Mouse (Mus musculus): ENCODE measurements around the gene Lrrc1.

Lrrc1 gene

DNA sequence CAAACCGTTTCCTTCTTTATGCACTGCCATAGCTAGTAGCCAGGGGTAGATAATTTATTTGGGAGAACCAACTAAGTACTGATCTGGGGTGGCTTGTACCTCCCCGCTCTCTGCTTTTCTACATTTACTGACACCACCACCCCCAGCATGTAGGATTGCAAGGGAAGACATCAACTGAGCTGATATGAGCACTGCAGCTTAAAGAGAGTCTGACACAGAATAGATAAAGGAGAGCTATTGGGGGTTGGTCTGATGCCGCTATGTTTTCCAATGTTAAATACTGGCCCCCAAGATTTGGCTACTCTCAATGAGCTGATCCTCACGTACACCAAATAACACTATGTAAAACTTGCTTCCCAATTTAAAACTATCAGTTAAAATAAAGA is 124.5 kb downstream of the Lrrc1 start:
- no peak for DNase-seq

DNA sequence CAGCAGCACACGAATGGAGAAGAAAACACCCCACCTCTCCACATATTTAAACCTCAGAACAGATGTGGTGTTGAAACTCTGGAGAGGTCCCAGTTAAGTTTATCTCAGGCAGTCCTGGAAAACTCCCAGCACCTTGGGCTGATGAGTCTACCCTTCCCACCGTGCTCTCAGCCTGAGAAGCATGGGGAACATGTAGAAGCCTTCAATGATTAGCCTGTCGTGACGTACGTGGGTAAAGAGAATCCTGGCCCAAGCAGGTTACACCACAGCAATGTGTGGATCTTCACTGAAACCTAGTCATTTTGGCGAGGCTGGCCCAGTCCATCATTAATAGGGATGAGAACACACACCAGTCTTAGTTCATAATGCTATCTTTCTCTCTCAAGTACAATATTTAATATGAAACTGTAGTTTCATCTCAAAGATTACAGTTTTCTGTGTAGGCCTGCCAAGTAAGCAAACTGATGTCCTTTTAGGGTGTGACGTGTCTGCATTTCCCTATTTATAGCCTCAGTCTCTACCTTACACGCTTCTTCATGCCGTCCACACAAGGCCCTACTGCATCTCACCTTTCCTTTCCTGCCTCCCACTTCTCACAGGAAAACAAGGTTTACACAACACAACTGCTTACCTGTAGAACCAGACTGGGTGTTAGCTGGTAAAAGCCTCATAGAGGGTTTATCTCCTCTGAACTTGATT is 125.0 kb downstream of the Lrrc1 start:
- DNase-seq: no peak

DNA sequence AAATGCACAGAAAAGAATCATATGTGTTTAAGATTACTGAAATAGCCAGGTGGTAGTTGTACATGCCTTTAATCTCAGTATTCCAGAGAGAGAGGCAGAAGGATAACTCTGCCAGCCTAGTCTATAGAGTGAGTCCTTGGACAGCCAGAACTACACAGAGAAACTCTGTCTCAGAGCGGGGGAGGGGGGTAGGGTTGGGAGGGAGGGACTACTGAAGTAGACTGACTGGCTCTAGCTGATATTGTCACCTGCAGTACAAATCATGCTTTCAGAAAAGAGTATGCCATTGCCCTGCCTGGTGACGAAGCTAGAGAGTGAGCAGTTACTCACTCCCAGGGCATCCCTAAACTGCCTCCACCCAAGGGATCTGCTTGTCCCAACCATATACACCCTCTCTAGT is 125.9 kb downstream of the Lrrc1 start:
- no peak for DNase-seq

DNA sequence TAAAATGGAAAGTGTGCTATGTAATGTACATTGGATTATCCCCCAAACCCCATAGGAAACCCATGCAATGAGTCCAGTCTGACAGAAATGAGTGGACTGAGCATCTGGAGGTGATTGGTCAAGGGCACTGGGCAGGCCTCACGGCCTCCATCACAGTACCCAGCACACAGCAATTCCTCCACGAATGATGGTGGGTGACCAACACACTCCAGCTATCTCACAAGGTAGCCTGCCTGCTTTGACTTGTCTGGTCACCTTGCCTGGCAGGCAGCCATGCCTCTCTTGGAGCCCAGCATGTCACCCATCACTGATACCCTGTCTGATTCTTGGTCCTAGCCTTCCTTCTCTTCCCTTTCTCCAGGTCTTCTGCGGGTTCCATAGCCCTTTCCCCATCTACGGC is 128.2 kb downstream of the Lrrc1 start:
- DNase-seq: no peak

DNA sequence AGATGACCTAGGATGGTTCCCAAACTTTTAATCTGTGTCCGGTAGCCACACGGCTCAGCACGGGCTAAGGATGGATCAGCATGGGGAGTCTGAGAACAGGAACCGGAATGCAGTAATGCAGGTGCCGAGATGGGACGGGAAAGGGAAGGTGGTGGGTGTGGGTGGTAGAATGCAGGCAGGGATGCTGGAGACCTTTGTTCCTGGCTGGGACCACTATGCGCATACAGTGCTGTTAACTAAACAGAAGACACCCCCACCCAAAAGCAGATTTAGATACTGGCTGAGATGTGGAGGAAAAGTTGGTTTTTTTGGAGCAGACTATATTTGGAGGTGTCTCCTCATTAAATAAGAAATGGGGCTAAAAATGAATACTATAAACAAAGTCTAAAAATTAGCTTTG is 128.7 kb downstream of the Lrrc1 start:
- DNase-seq: no peak

DNA sequence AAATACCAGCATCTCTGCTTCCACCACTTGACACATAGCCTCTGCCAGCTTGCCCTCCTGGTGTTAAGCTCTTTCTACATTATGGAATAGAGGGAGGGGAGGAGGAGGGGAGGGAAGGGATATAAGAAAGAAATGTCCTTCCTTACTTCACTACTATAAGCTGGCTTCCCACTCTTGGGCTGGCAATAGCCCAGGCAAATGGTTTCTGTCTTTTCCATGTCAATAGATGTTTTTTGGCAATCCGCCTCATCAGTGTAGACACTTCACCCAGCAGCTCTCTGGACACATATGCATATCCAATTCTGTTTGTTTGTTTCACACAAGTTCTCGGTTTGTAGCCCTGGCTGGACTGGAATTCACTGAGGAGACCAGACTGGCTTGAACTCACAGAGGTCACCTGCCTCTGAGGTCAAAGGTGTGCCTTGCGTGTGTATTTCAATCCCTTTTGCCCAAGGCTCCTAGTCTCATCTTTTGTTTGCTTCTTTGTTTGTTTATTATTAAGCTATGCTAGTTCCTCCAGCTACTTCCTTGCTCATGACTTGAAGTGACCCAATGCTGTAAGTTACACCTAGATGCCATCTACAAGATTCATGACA is 132.7 kb downstream of the Lrrc1 start:
- DNase-seq: peak in 1 of 2 experiments; percentile 8

DNA sequence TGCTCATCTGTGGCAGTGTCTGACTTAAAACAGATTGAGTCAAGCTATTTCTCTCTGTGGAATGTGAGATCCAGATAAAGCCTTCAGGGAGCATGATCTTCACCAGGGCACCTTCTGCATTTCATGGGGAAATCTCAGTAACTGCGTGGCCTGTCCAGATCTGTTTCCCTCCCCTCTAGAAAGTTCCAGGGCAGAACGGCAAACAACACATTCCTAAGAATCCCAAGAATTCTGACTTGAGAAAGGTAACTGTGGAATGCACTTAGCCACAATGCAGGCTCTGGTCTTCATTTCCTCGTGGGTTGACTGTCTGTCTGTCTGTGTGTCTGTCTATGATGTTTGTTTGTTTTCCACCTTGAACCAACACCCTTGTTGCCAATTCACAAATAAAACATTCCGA is 133.7 kb downstream of the Lrrc1 start:
- no peak for DNase-seq

DNA sequence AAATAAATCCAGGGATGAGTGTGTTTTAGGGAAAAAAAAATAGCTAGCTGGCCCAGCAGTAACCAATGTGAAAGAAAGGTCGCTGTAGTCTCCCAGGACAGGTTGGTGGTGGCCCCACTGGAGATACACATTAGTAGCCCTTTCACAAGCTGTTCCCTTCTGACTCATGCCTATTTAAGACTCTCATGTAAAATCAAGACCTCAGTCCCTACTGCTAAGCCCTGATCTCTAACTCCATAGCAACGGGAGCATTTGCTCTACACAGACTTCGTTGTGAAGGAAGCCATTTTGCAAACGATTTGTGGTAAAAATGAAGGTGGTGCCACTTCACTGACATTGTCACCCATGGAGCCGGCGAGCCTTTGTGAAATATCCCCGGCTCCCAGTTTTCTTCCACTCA is 134.1 kb downstream of the Lrrc1 start:
- no peak for DNase-seq

DNA sequence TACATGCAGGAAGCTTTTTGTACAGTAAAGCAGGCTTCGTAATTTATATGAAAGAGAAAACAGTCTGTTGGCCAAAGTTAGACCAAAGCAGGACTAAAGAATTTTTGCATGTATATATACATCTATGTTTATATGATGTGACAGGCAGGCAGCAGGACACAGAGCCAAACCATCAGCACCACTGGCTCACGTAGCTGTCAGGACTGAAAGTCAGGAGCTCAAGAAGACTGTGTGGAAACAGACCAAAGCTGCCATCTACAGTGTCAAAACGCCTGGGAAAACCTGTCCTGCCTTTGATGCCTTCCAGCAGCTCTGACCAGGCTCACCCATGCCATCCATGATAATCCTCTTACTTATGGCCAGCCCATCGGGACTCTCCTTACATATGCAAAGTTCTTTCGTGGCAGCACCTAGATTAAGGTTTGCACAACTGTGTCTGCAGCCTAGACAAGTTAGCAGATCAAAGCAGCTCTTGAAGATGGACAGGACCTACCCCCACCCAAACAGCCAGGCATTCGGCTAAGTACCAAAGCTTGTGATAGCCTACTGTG is 136.5 kb downstream of the Lrrc1 start:
- DNase-seq: no peak

DNA sequence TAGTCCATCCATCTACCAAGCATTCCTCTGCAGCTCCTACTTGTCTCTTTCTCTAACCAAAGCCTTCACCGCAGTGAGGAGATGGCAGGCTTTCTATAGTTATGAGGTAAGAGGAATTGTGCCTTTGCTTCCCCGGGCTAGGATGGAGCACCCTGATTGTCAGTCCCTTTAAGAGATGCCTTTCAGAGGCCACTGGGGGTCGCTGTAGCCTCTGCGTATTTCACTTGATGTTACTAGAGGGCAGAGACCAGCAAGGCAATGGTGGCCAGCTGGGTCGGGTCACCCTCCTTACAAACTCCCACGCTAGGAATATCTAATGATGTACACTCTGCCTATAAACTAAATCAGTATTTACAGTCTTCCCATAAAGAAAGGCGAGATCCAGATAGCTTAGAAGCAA is 137.8 kb downstream of the Lrrc1 start:
- DNase-seq: peak; percentile 49 to 88

DNA sequence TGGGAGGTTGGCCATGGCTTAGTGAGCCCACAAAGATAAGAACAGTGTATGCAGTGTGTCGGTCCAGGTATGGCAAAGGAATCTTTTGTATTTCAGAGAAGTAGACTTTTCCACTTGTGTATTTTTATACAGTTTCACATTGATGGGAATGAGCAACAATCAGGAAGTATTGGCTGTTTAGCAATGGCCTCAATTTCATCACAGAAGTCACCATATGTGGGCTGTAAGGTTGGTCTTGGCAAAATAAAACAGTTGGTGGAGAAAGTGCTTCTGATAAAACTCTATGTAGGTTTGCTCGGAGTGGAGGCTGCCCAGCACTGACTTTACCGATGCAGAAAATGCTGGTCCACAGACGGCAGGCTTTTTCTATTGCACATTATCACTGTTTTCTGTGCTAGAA is 140.2 kb downstream of the Lrrc1 start:
- no peak for DNase-seq

DNA sequence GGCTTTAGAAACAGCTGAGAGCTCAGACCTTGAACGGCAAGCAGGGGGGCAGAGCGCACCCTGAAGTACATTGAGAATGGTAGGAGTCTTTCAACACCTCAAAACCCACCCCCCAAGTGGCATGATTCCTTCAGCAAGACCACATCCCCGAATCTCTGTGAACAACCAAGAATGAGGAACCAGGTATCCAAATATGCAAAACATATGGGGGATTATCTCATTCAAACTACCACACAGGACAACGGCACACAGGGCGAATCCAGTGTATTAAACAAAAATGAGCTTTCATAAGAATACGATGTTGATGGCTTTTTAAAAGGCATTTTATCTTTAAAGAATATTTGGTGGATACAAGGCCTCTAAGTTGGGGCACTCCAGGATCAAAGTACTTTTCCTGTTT is 140.7 kb downstream of the Lrrc1 start:
- no peak for DNase-seq

DNA sequence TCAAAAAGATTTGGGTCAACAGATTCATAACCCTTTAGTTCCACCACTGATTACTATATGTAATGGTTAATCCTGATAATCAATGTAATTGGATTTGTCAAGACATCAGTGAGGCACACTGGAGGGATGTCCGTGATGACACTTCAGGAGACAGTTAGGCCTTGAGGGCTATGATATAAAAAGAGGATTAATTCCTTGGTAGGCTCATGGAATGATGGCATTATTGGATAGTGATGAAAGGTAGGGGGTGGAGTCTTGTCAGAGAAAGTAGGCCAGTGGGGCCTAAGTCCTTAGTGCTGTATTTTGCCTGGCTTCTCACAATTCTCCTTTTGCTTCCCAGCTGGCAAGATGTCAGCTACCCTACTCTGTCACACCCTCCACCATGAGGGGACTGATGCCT is 141.7 kb downstream of the Lrrc1 start:
- no peak for DNase-seq

DNA sequence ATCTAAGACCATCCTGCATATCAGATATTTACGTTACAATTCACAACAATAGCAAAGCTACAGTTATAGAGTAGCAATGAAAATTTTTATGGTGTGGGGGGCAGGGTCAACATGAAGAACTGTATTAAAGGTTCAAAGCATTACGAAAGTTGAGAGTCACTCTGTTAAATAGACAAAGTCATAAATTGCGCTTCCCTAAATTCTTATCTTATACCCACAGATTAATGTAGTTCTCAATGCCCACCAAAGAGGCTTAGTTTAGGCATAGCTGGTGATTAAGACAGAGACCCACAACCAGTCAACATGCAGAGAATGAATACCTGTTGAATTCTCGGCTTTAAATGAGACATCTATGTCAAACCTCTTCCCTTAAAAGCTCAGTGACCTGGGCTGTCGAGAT is 144.9 kb downstream of the Lrrc1 start:
- DNase-seq: no peak

DNA sequence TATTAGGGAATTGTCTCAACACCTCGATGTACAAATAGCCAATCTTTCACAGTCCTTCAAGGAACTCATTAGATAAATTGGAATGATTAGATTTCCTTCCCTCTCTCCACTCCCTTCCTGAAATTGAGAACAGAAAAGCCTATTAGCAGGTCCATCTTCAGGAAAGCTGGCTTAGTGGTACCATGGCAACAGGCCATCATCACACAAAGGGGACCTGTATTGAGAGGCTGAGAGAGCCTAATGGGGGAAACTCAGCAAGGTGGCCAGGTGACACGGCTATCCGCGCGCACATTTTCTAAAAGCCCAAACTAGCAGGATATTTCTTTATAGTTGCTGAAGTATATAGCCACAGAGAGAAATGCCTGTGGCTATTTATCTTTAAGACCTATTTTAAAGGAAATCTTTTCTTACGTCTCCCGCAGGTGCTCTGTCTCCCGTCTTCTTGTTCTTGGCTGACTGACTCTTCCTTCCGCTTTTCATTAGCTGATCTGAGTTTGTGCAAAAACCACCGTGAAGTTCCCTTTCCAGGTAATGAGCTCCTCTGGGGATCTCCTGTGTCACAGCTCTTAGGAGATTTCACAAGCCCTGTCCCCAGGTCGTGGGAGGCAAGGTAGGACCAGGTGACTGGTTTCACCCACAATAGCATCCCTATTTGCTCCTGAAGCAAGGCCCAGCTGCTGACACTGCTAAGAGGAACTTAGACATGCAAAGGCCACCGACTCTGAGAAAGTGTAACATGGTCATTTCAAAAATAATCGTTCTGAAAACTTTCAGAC is 145.6 kb downstream of the Lrrc1 start:
- DNase-seq: no peak

DNA sequence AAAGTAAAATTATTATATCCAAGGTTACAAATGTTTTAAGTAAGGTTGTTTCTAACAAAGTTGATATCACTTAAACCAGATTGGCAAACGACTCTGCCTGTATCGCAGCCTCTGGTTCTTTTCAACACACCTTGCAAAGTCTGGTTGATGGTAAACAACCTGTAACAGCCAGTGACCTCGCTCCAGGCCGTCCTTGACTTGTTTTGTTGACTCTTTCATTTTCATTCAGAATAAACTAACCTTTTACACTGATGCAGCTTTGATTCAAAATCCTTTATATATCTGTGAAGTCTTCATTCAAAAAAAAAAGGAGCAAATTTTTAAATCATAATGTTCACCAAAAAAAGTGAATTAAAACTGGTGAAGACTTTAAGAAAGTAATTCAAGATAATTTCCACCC is 147.6 kb downstream of the Lrrc1 start:
- peak; percentile 21 to 28 for DNase-seq

DNA sequence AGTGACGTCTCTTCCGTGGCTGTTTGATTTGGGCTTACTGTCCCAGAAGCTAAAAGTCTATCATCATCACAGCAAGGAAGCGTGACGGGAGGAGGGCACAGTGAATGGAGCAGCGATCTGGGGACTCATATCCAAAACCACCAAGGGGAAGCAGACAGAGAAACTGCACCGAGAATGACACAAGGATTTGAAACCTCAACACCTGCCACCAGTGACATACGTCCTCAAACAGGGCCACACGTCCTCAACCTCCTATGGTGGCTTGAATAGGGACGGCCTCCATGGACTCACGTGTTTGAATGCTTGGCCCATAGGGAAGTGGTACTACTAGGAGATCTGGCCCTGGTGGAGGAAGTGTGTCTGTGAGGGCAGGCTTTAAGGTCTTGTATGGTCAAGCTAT is 153.4 kb downstream of the Lrrc1 start:
- no peak for DNase-seq

DNA sequence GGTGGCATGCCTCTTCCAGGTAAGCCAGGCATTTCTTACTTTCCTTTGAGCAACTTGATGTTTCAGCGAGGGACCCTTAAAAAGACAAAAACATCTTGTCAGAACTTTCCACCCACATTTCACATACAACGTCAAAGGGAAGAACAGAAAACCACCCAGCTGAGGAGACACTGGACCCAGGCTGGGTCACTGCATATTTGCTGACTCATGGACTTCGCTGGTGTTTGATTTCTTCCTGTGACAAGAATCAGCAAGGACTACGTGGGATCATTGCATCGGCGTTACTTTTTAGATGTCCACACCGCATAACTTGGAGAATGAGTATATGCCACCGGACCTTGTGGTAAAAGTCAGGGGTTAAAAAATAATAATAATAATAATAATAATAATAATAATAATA is 155.7 kb downstream of the Lrrc1 start:
- no peak for DNase-seq

DNA sequence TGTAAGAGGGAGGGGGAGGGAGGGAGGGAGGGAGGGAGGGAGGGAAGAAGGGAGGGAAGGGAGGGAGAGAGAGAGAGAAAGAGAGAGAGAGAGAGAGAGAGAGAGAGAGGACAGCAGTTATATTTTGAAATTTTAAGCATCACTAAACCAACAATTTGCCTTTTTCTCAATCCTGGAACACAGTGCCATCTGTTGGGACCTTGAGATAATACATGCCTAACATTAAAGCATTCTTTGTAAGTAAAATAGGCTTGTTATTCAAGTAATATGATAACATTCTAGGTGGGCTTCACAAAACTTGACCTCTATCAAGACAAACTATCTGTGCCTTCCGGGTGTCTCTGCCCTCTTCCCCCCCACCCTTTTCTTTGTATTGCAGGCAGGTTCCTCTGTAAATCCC is 157.9 kb downstream of the Lrrc1 start:
- DNase-seq: no peak

DNA sequence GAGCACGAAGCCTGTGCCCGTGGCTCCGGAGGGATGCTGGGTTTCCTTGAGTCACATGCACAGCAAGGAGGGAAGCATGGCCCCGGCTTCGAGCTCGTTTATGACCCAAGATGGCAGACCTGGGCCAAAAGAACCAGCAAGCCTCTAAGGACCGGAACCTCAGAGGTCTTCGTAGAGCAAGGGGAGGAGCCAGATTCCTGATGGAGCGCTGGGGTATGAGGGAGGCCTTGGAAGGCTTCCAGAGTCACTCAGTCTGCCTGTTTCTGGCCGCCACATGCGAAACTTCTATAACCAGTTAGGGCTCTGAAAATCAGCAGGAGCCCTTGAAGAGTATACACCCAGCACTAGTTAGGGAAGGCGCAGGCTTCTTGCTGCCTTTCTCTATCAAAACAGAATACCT is 159.1 kb downstream of the Lrrc1 start:
- DNase-seq: no peak

DNA sequence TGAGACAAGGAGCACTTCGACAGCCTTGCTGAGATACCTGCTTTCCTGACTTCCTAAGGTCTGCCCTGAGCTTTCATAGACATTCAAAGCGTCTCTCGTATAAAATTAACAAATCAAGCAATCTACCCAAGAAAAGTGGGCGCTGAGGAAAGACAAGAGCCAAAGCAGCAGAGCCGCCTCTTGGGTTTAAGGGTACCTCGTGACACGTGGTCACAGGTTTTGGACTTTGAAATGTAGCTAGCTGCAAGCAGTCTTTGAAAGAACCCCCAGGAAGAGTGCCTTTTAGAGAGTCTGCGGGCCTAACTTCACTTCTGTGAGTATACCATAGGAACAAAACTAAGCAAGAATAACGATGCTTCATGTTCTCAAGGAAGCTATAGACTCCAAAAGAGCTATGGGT is 160.0 kb downstream of the Lrrc1 start:
- DNase-seq: peak; percentile 37 to 45

DNA sequence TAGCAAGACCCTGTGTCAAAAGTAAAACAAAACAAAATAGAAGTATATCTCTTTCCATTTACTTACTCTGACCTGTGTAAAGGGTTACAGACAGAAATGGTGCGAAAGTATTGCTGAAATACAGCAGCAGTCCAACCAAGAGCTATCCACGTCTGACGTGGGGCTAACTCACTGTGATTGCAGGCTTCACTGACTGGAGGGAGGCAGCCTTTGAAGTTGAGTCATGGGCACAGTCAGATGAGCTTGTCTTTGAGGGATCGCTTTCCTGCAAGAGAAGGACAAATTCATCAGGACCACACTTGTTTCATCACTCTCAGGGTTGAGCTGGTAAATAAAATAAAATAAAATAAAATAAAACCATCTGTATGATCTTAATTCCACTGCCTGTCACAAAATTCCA is 160.7 kb downstream of the Lrrc1 start:
- no peak for DNase-seq

DNA sequence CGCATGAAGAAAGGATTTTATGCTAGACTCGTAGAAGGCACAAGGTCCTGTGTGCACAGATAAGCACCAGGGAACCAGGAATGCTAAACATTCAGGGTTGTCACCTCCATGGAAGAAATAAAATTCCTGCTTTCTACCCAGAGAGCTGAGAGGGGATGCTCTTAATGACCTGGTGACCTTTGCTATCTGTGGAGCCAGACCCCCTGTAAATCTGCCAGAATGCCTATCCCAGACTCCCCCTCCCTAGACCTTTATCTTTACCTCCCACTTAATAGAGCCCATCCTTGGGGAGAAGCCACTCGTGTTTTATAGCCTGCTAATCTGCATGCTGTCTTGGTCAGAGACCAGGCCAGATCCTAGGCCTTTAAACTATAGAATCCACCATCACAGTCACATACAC is 162.2 kb downstream of the Lrrc1 start:
- DNase-seq: no peak

DNA sequence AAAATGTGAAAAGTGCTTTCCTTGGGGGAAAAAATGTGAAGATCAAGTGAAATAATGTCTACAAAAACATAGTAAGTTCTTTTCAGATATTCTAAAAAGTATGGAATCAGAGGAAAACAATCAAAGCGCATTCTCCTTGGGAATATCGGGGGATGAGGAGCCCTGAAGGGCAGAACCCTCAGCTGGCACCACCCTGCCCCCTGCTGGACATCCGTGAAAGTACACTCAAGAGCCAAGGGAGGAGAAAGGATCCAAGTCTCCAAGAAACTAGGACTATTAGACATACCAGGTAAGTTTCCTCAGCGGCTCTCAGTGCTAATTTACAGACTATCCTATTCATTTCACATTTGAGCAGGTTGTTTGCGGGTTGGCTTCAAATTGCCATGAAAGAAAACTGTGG is 163.1 kb downstream of the Lrrc1 start:
- peak; percentile 68 to 92 for DNase-seq

Measured in kidney, postnatal 36 days (tissue).